Mouse (Mus musculus): ENCODE data around the gene Clstn2.

DNA sequence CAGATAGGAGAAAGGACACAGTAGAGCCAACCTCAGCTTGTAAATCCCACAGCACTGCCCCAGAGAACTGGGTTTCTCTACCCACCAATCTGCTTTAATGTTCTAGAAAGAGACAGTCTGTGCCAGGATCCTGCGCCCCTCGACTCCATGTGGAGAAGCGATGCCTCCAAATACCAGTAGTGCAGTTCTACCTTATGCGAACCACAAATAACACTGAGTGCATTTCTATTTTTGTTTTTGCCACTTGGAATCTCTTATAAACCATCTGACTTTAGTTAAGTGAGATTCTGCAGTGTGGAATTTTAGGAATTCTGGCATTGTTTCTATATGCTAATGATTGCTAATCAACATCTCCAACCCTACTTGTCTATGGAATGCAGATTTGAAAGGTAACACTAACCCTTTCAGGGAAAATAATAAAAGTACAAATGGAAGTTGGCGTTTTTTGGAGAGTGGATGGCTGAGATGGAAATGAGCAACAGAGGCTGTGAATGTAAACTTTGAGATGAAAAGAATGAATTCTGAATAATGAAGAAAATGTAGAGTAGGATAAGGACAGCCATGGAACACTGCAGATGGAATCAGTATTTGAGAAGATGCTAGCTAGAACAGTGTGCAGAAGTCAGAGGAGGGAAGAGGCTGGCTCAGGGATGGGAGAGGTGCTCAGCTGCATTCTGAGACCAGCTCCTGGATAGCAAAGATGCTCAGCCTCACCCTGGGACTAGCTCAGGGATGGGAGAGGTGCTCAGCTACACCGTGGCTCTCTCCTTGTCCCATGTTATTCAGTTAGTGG lies 617.9 kb downstream of the Clstn2 start:
- no peak for TF ChIP-seq CTCF (IDR thresholded peaks at IDR 0.05; ENCODE audit: extremely low read depth, insufficient read length, insufficient replicate concordance, low read depth, low read length)
- no peak for TF ChIP-seq POLR2A (IDR thresholded peaks at IDR 0.05; ENCODE audit: low read depth, low read length)

All from small intestine, adult 2 months (tissue).